Mouse (Mus musculus) adrenal gland, postnatal 14 days (tissue): ENCODE measurements around the gene Slbp. TPM values are rescaled to one million over a fixed set of nuclear protein-coding genes. Genes with fewer than 3 reads are reported as not detected.
A peak's percentile ranks its signal among the peaks of the same experiment; 100 is the strongest.

Experiments
- DNase-seq: peaks from one replicate; pipeline ENCODE4 v3.0.0; 2021; ENCODE audit warnings: mixed read lengths
- total RNA-seq: library from RNA; stranded (reverse); gene quantifications from 2 replicates; pipeline ENCODE4 v1.2.3, GENCODE M21; 2021

Gene Slbp
- total RNA-seq, 1 experiment from 2014 or later = 61.1 TPM

DNA sequence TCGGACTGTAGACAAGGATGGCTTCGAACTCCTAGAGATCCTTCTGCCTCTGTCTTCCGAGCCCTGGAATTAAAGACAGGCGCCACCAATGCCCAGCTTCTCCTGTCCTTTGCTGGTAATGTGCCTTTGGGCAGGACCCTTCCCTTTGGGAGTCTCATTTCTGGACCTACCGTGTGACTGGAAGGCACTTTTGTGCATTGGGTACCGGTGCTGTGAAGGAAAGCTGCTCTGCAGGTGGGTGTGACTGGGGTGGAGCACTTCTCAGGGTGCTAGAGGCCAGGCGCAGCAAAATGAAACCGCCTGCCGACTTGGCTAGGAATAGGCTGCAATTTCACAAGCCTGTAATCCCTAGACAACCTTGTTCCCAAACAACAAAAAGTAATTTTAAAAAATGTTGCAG lies 22.3 kb downstream of the Slbp start:
- DNase-seq = peak; percentile 61

- peak; percentile 100 for DNase-seq
Measured at GRCm38 (mm10) chr5:33629301-33629987, 22.9 kb downstream of the Slbp start, which contains the start of the genes Fam53a and Gm9903. Gene Fam53a, minus strand, starts transcription at chr5:33629635. Gene Gm9903, plus strand, starts transcription at chr5:33629925.

DNA sequence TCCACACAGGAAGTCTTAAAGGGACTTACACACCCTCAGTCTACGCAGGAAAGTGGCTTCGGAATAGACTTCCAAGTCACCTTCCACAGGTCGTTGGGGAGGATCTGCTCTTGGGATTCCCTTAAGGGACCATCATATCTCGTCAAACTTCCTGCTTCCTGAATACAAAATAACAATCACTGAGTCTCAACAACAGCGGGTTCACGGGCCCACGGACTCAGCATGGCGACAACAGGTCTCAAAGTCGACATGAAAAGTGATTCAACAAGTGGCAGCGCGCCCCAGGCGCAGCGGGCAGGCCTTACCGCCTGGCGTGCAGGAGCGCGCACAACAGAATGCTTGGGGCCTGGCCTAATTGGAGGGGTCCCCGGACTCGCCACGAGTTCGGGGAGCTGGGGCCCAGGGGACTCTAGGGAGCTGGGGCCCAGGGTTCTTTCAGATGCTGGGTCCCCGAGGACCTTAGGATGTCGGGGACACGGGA lies 23.5 kb downstream of the Slbp start:
- DNase-seq = peak; percentile 72

DNA sequence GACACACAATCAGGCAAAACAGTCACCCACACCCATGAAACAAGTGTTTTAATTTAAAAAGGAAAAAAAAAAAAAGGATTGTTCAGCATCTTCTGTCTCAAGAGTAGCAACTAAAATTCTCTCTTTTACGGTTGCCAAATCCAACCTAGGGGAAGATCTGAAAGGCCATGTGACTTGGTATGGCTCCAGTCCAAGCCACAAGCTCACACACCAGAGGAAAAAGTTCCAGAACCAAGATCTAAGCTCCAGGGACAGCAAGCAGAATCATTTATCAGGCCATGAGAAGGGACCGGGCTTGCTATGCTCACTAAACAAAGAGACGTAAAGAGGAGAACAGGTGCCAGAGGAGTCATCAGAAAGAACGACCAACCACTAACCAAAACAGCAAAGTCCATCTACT lies 24.4 kb downstream of the Slbp start:
- DNase-seq = peak; percentile 43

GRCm38 (mm10) chr5:33623766-33624165 lies 28.6 kb downstream of the Slbp start:
- DNase-seq = no peak

DNA sequence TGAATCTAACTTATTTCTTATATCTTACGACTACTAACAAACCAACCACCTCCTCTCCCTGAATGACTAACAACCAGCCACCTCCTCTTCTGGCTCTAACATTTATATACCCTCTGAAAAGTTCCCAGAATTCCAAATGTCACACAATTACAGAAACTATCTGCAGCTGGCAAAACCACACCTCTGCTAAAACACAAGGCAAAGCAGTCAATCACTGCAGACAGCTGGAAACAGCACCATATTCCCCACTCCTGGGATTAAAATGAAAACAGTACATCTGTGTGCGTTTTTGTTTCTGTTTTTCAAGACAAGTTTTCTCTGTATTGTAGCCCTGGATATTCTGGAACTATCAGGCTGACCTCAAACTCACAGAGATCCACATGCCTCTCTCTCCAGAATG lies 29.7 kb downstream of the Slbp start:
- DNase-seq = no peak

GRCm38 (mm10) chr5:33614391-33614790 lies 38.0 kb downstream of the Slbp start:
- DNase-seq = peak; percentile 62

DNA sequence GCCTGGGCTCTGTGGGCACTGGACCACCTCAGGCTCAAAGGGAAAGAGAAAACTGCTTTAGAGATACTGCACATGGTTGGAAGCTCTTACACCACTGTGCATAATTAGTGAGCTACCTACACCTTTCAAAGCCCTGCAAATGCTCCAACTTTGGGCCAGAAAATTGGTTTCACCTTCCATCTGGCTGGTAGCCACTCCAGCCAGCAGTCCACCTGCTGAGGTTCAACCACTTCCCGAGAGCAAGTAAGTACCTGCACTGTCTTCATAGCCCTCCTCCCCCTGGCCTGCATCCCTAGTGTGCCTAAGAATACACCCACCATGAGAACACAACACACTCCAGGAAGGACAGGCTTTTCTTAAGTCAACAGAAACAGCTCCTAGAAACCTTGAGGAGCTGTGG lies 40.6 kb downstream of the Slbp start:
- DNase-seq = no peak

- DNase-seq = no peak
Measured at GRCm38 (mm10) chr5:33609226-33609625, 43.1 kb downstream of the Slbp start.

DNA sequence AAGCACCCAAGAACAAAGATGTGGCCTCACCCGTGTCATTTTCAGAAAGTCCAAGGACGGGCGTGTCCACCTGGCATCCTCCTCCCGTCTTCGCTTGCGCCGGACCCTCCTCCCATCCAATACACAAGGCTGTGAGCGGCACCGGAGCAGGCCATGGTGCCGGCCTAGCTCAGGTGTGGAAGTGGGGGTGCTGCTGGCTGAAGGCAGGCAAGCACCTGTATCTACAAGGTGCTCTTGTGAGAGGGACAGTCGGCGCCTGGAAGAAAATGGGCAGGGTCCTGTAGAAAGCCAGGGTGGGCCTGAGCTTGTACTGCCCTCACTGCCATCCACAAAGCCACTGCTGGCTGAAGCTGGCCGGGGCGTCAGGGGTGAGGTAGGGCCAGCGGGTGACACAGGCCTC lies 44.9 kb downstream of the Slbp start:
- DNase-seq = no peak

DNA sequence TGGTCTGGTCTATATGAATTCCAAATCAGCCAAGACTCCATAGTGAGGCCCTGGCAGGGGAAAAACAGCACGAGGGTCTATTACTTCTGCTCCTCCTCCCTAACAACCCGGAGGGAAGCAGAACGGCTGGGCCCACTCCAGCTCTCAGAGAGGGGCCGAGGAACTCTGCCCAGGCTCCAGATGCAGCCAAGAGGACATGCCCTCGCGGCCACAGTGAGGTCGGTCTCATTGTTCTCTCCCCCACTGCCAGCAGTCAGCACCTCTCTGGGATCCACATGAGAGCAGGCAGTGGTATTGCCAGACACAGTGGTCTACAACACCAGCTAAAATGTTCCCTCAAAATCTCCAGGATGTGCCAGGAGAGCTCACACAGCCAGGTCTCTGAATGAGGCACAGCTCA lies 45.7 kb downstream of the Slbp start:
- DNase-seq = no peak

DNA sequence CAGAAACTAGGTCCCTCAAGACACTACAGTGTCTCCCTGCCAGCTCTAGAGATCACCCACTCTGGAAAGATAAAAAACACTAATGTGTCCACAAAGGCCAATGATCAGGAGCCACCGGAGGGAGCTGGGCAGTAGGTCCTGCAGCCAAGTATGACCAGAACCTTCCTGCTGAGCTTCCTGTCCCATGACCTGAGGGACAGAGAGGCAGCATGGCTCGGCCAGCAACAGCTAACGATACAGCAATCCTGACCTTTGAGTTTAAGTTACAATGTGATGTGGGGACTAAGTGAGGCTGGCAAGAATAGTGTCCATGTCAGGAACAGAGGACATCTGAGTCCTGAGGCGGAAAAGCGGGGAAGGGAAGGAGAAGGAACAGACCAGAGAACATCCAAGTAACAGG lies 47.1 kb downstream of the Slbp start:
- DNase-seq = no peak

DNA sequence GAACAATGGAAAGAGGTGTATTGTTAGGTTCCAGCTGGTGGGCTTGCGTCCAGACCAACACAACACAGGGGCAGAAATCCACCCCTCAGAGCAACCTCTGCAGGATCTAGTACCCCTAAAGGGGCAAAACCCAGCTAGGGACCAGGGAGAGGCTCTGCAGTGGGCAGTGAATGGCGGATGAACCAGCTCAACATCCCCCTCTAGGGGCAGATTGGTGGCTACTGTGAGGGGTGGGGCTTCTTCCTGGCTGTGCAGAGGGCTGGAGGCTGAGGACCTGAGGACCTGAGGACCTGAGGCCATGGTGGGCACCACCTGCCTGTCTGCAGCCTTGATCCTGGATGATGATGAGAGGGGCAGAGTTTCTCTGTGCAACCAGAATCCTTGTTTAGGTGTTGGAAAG lies 58.8 kb downstream of the Slbp start:
- DNase-seq = peak; percentile 27

GRCm38 (mm10) chr5:33589221-33589888 lies 63.0 kb downstream of the Slbp start:
- peak; percentile 85 for DNase-seq

DNA sequence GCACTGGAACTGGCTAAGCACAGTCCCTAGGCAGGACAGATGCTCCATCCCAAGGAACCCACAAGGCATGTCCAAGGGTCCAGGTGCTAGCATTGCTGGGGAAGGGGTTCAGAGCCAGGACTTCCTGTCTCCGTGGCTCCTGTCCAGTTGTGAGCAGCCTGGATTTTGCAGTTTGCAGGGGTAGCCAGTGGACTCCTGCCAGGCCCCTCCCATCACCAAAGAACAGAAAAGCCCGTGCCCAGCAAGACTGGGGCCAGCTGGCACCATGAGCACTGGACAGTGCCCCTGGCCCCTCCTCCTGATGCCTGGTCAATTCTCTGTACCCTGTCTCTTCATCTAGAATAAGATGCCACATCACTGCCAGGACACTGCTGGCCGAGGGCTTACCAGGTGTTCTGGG lies 64.3 kb downstream of the Slbp start:
- DNase-seq = no peak

- DNase-seq = no peak
Measured at GRCm38 (mm10) chr5:33587498-33588058, 64.8 kb downstream of the Slbp start.

Other genes starting within 250 kb of the Slbp start
- not detected in 2 replicates for gene Nkx1-1, start 218.6 kb downstream of the Slbp start, total RNA-seq
- gene Fam53a, start 22.9 kb downstream of the Slbp start, total RNA-seq = 26.8 and 27.6 TPM in 2 replicates
- 0.44 and 0.49 TPM in 2 replicates for gene Gm9903, start 22.6 kb downstream of the Slbp start, total RNA-seq
- 16.8 and 23.8 TPM in 2 replicates for gene Tacc3, start 5.6 kb upstream of the Slbp start, total RNA-seq
- 20.0 and 25.1 TPM in 2 replicates for gene Tmem129, start 5.8 kb upstream of the Slbp start, total RNA-seq
- 6.4 and 7.8 TPM in 2 replicates for gene Fgfr3, start 69.1 kb upstream of the Slbp start, total RNA-seq
- gene Letm1, start 130.2 kb upstream of the Slbp start, total RNA-seq = 160 and 173 TPM in 2 replicates
- gene Nsd2, start 168.2 kb upstream of the Slbp start, total RNA-seq = 52.4 and 55.2 TPM in 2 replicates